Mouse (Mus musculus): ENCODE results near the gene Adck2.

GRCm38 (mm10) chr6:39607365-39607764 lies 33.7 kb downstream of the Adck2 start:
- TF ChIP-seq HCFC1 (IDR thresholded peaks at IDR 0.05; ENCODE audit: borderline replicate concordance, insufficient read depth, low read length), result no peak
- no peak for TF ChIP-seq ZNF384 (IDR thresholded peaks at IDR 0.05; ENCODE audit: low read depth, low read length)
- TF ChIP-seq MAFK (IDR thresholded peaks at IDR 0.05; ENCODE audit: insufficient read depth, low read depth, low read length), result no peak

Measured in ES-E14 (cell line).